Mouse (Mus musculus) layer of hippocampus, adult 11-12 months (tissue): ENCODE measurements around the gene Gimap8.
"Not testable (repeated sequence)": the region's sequence is repeated elsewhere in the genome, so short reads cannot be mapped to it uniquely, and the experiment has no call there.

Experiments used
- DNase-seq: peaks from one replicate; pipeline ENCODE4 v3.0.0; 2022; ENCODE audit warnings: low spot score

Gimap8 gene

GRCm38 (mm10) chr6:48680421-48680820 is 33.4 kb downstream of the Gimap8 start:
- no peak for DNase-seq

GRCm38 (mm10) chr6:48681472-48682090 is 34.5 kb downstream of the Gimap8 start:
- DNase-seq = no peak

- DNase-seq = no peak
Observed at GRCm38 (mm10) chr6:48682271-48682670, 35.2 kb downstream of the Gimap8 start.

- not testable (repeated sequence) for DNase-seq
Observed at GRCm38 (mm10) chr6:48683263-48683821, 36.3 kb downstream of the Gimap8 start.

- no peak for DNase-seq
Observed at GRCm38 (mm10) chr6:48684319-48684718, 37.3 kb downstream of the Gimap8 start, which contains the start of gene Gimap4. Gimap4 (plus strand) TSS chr6:48684549.

- DNase-seq = no peak
Observed at GRCm38 (mm10) chr6:48684806-48685205, 37.8 kb downstream of the Gimap8 start.

GRCm38 (mm10) chr6:48685251-48685650 is 38.2 kb downstream of the Gimap8 start:
- DNase-seq = no peak

- DNase-seq = no peak
Observed at GRCm38 (mm10) chr6:48685694-48686665, 38.9 kb downstream of the Gimap8 start.

- DNase-seq = no peak
Observed at GRCm38 (mm10) chr6:48687077-48687476, 40.0 kb downstream of the Gimap8 start.

GRCm38 (mm10) chr6:48689320-48689719 is 42.3 kb downstream of the Gimap8 start:
- DNase-seq = no peak

GRCm38 (mm10) chr6:48692962-48693361 is 45.9 kb downstream of the Gimap8 start:
- DNase-seq = no peak

- DNase-seq = no peak
Observed at GRCm38 (mm10) chr6:48696830-48697554, 50.0 kb downstream of the Gimap8 start.

- DNase-seq = no peak
Observed at GRCm38 (mm10) chr6:48697555-48697930, 50.5 kb downstream of the Gimap8 start.

GRCm38 (mm10) chr6:48698066-48698856 is 51.2 kb downstream of the Gimap8 start:
- DNase-seq = no peak

- no peak for DNase-seq
Observed at GRCm38 (mm10) chr6:48698888-48699287, 51.9 kb downstream of the Gimap8 start.

- no peak for DNase-seq
Observed at GRCm38 (mm10) chr6:48700251-48701075, 53.4 kb downstream of the Gimap8 start.

GRCm38 (mm10) chr6:48702146-48702545 is 55.1 kb downstream of the Gimap8 start:
- no peak for DNase-seq

GRCm38 (mm10) chr6:48702601-48703000 is 55.6 kb downstream of the Gimap8 start:
- DNase-seq = no peak

GRCm38 (mm10) chr6:48704146-48704545 is 57.1 kb downstream of the Gimap8 start:
- DNase-seq = no peak

- DNase-seq = no peak
Observed at GRCm38 (mm10) chr6:48706130-48706529, 59.1 kb downstream of the Gimap8 start.
